Mouse (Mus musculus): Measurements from ENCODE around the gene Tmem141. TPM values are rescaled to one million over a fixed set of nuclear protein-coding genes. Genes with fewer than 3 reads are reported as not detected.

Tmem141 gene
- polyA plus RNA-seq (2012; rRNA removed) (5.9 and 9.8 TPM in 2 replicates), polyA plus RNA-seq (2014; fragmentation: Nextera tagmentation; extraction: Ambion mirVana) (9.3 and 9.4 TPM in 2 replicates)

DNA sequence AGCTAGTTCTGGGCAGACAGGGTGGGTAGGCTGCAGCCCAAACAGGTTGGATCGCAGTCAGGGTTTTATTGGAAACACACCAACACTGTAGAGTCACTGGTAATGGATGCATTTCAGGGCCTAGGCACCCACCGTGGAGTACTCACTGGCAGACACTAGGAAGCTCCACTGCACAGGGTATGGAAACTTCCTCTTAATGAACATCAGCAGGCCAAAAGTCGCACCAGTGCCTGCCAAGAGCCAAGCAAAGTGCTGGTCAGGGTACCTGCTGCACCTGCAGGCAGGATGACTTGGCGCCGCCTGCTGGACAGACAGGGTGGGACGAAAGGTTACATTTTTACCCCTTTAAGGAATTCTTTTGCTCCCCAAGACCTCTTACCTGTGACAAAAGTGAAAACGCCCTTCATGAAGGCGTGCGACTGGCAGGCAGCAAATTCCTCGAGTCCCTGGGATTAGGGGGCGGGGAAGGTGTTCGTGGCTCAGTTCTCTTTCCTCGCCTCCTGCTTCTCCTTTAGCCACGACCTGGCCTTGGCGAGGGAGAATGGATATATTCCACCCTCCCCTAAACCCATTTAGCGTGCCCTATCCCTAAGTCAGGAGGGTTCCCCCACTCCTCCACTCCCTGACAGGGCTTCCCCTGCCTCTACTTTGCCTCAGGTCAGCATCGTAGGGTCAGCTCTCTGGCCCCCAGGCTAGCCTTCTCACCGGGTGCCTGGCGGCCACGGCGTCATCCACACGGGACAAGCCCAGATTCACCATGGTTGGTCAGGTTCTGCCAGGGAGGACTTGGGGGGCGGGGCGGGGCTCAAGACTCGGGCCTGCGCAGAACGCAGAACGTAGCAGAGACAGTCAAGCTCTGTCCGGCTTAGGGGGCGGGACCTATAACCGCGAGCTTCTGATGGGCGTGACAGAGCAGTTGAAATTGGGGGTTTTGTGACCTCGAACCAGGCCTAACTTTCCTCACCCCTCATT is at the start of gene Tmem141:
Gene Tmem141 (minus strand): TSS at position 777 of the 972 bp plus-strand sequence.
- H3K9ac ChIP-seq (replicated peaks): no peak within 1 kb of the TSS
- peaks cover 15% of the 10 kb centered on the region for H3K27me3 ChIP-seq (ENCODE audit: control insufficient read depth, insufficient read depth, low read length)
- ATAC-seq (ENCODE audit: insufficient read depth) (peak; percentile 78), DNase-seq (ENCODE audit: low read depth in 3 of 3, low spot score in 3 of 3) (peak; percentile 56 to 60 (median 59))
- 8% methylated on average over 34 of the region's 34 CpGs for WGBS (ENCODE audit: insufficient replicate concordance)
- H3K27ac ChIP-seq: no peak within 1 kb of the TSS
- H3K4me3 ChIP-seq (ENCODE audit: insufficient read depth in 1 of 2, low read depth in 2 of 2, low read length in 2 of 2): peak within 1 kb of the TSS; percentile 51 to 61
- TF ChIP-seq CTCF (IDR thresholded peaks at IDR 0.05; ENCODE audit: low read depth): peak; percentile 88
- TF ChIP-seq EP300 (IDR thresholded peaks at IDR 0.05; ENCODE audit: low read depth): no peak
- H3K36me3 ChIP-seq (replicated peaks; ENCODE audit: control insufficient read depth, insufficient read depth, low read depth): no peaks in the 10 kb centered on the region
- H3K9me3 ChIP-seq (ENCODE audit: control insufficient read depth, low read length): no peaks in the 10 kb centered on the region
- H3K4me1 ChIP-seq (replicated peaks; ENCODE audit: control insufficient read depth in 2 of 2, insufficient read depth in 2 of 2, low read length in 1 of 2): peaks cover 0 to 6% of the 10 kb centered on the region in 2 experiments; a peak in 2 of 4 replicates
- H3K4me2 ChIP-seq (ENCODE audit: low read depth): peak within 1 kb of the TSS; percentile 69

GRCm38 (mm10) chr2:25666516-25666915 is 44.7 kb upstream of the Tmem141 start:
- Histone ChIP-seq H3K9me3 (ENCODE audit: control insufficient read depth, low read length) (no peaks in the 10 kb centered on the region), H3K4me2 (ENCODE audit: low read depth) (no peak overlapping the region), H3K4me3 (ENCODE audit: insufficient read depth in 1 of 2, low read depth in 2 of 2, low read length in 2 of 2) (no peak overlapping the region), H3K9ac (replicated peaks) (no peak overlapping the region), H3K27ac (no peak overlapping the region), H3K27me3 (ENCODE audit: control insufficient read depth, insufficient read depth, low read length) (no peaks in the 10 kb centered on the region), H3K4me1 (replicated peaks; ENCODE audit: control insufficient read depth in 2 of 2, insufficient read depth in 2 of 2, low read length in 1 of 2) (no peaks in the 10 kb centered on the region), H3K36me3 (replicated peaks; ENCODE audit: control insufficient read depth, insufficient read depth, low read depth) (no peaks in the 10 kb centered on the region)
- no peak for DNase-seq (ENCODE audit: low read depth in 3 of 3, low spot score in 3 of 3)
- 36% methylated on average over 1 of the region's 1 CpGs for WGBS (ENCODE audit: insufficient replicate concordance)
- TF ChIP-seq EP300 (IDR thresholded peaks at IDR 0.05; ENCODE audit: low read depth) (no peak), CTCF (IDR thresholded peaks at IDR 0.05; ENCODE audit: low read depth) (no peak)
- no peak for ATAC-seq (ENCODE audit: insufficient read depth)

DNA sequence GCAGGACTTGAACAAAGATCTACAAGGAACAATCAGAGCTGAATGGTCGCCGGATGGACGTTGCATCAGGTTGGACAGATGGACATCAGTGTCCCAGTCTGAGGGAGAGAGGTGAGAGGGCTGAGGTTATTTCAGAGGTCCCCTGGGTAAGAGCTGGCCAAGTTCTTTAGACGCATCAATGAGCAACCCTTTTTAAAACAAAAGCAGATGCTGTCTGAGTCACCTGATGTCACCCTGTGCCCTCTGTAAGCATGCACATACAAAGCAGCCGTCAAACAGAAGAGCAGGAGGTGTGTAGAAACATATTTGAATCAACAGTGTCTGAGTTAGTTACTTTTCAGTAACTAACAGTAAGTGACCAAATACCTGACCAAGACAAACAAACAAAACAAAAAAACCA is 42.3 kb upstream of the Tmem141 start:
- no peak overlapping the region for H3K4me2 ChIP-seq (ENCODE audit: low read depth)
- H3K27ac ChIP-seq: no peak overlapping the region
- TF ChIP-seq CTCF (IDR thresholded peaks at IDR 0.05; ENCODE audit: low read depth): no peak
- TF ChIP-seq EP300 (IDR thresholded peaks at IDR 0.05; ENCODE audit: low read depth): no peak
- 61% methylated on average over 5 of the region's 5 CpGs for WGBS (ENCODE audit: insufficient replicate concordance)
- no peak for DNase-seq (ENCODE audit: low read depth in 3 of 3, low spot score in 3 of 3)
- no peak for ATAC-seq (ENCODE audit: insufficient read depth)
- no peaks in the 10 kb centered on the region for H3K9me3 ChIP-seq (ENCODE audit: control insufficient read depth, low read length)
- H3K27me3 ChIP-seq (ENCODE audit: control insufficient read depth, insufficient read depth, low read length): no peaks in the 10 kb centered on the region
- no peaks in the 10 kb centered on the region for H3K36me3 ChIP-seq (replicated peaks; ENCODE audit: control insufficient read depth, insufficient read depth, low read depth)
- H3K9ac ChIP-seq (replicated peaks): no peak overlapping the region
- H3K4me3 ChIP-seq (ENCODE audit: insufficient read depth in 1 of 2, low read depth in 2 of 2, low read length in 2 of 2): no peak overlapping the region
- H3K4me1 ChIP-seq (replicated peaks; ENCODE audit: control insufficient read depth in 2 of 2, insufficient read depth in 2 of 2, low read length in 1 of 2): no peaks in the 10 kb centered on the region

DNA sequence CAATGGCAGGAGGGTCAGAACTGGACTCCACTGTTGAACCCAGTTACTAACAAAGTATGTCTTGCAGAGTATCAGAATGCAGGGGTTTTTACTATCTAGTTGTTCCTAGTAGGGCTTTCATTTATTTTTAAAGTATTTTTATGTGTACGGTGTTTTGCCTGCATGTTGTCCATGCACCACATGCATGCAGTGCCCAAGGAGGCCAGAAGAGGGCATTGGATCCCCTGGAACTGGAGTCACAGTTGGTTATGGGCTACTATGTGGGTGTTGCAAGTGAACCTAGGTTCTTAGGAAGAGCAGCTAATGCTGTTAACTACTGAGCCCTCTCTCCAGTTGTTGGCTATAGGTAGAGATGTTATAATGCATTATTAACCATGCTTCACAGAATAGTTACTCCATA is 41.7 kb upstream of the Tmem141 start:
- no peak overlapping the region for H3K4me2 ChIP-seq (ENCODE audit: low read depth)
- no peak for DNase-seq (ENCODE audit: low read depth in 3 of 3, low spot score in 3 of 3)
- H3K9ac ChIP-seq (replicated peaks): no peak overlapping the region
- TF ChIP-seq CTCF (IDR thresholded peaks at IDR 0.05; ENCODE audit: low read depth): peak; percentile 73
- TF ChIP-seq EP300 (IDR thresholded peaks at IDR 0.05; ENCODE audit: low read depth): no peak
- no peaks in the 10 kb centered on the region for H3K9me3 ChIP-seq (ENCODE audit: control insufficient read depth, low read length)
- no peak for ATAC-seq (ENCODE audit: insufficient read depth)
- no peaks in the 10 kb centered on the region for H3K4me1 ChIP-seq (replicated peaks; ENCODE audit: control insufficient read depth in 2 of 2, insufficient read depth in 2 of 2, low read length in 1 of 2)
- WGBS (ENCODE audit: insufficient replicate concordance): 52% methylated on average over 1 of the region's 1 CpGs
- H3K36me3 ChIP-seq (replicated peaks; ENCODE audit: control insufficient read depth, insufficient read depth, low read depth): no peaks in the 10 kb centered on the region
- H3K4me3 ChIP-seq (ENCODE audit: insufficient read depth in 1 of 2, low read depth in 2 of 2, low read length in 2 of 2): no peak overlapping the region
- H3K27ac ChIP-seq: no peak overlapping the region
- H3K27me3 ChIP-seq (ENCODE audit: control insufficient read depth, insufficient read depth, low read length): no peaks in the 10 kb centered on the region

GRCm38 (mm10) chr2:25661245-25661970 is 39.6 kb upstream of the Tmem141 start:
- DNase-seq (ENCODE audit: low read depth in 3 of 3, low spot score in 3 of 3): no peak
- H3K9ac ChIP-seq (replicated peaks): no peak overlapping the region
- H3K4me3 ChIP-seq (ENCODE audit: insufficient read depth in 1 of 2, low read depth in 2 of 2, low read length in 2 of 2): no peak overlapping the region
- ATAC-seq (ENCODE audit: insufficient read depth): no peak
- no peaks in the 10 kb centered on the region for H3K36me3 ChIP-seq (replicated peaks; ENCODE audit: control insufficient read depth, insufficient read depth, low read depth)
- H3K27ac ChIP-seq: no peak overlapping the region
- no peaks in the 10 kb centered on the region for H3K4me1 ChIP-seq (replicated peaks; ENCODE audit: control insufficient read depth in 2 of 2, insufficient read depth in 2 of 2, low read length in 1 of 2)
- no peak overlapping the region for H3K4me2 ChIP-seq (ENCODE audit: low read depth)
- TF ChIP-seq EP300 (IDR thresholded peaks at IDR 0.05; ENCODE audit: low read depth) (no peak), CTCF (IDR thresholded peaks at IDR 0.05; ENCODE audit: low read depth) (no peak)
- no peaks in the 10 kb centered on the region for H3K9me3 ChIP-seq (ENCODE audit: control insufficient read depth, low read length)
- no peaks in the 10 kb centered on the region for H3K27me3 ChIP-seq (ENCODE audit: control insufficient read depth, insufficient read depth, low read length)
- WGBS (ENCODE audit: insufficient replicate concordance): 57% methylated on average over 6 of the region's 6 CpGs

Measured in liver, embryonic 14.5 days (tissue).